Mouse (Mus musculus) gastrocnemius, adult 18-20 months (tissue): Measurements from ENCODE around the gene Tex46. TPM values are rescaled to one million over a fixed set of nuclear protein-coding genes. Genes with fewer than 3 reads are reported as not detected.

Source experiments
- DNase-seq: peaks from one replicate; pipeline ENCODE4 v3.0.0; 2021; ENCODE audit warnings: low spot score
- total RNA-seq, 2 experiments: library from RNA; stranded (reverse); gene quantifications; 2 replicates each; pipeline ENCODE4 v1.2.3; 2021

Tex46 gene
- total RNA-seq, 2 experiments from 2014 or later: not detected

- no peak for DNase-seq
These were observed 21.2 kb downstream of the Tex46 start for GRCm38 (mm10) chr4:136631237-136631994.

DNA sequence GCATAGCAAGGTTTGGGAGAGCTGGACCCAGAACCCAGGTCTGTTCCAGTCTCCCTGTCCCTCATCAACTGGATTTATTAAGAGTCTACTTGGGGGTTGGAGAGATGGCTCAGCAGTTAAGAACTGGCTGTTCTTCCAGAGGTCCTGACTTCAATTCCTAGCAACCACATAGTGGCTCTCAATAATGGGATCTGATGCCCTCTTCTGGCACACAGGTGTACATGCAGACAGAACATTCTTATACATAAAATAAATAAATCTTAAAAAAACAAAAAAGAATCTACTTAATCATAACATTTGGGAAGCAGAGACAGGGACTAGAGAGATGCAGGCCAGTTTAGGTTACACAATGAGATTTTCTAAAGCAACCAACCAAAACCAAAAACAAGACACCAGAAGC lies 25.8 kb downstream of the Tex46 start:
- DNase-seq: no peak

DNA sequence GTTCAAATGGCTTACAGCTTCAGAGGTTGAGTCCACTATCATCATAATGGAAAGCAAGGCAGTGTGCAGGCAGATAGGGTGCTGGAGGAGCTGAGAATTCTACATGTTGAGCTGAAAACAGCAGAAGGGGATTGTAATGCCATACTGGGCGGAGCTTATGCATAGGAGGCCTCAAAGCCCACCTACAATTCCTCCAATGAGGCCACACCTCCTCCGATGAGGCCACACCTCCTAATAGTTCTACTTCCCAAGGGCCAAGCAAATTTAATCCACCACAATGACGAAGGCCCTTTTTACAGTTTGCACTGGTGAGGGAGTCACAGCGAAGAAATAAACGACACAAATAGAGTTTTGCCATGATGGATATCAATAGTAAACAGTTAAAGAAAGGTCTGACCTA lies 26.3 kb downstream of the Tex46 start:
- no peak for DNase-seq

- no peak for DNase-seq
These were observed 26.8 kb downstream of the Tex46 start for GRCm38 (mm10) chr4:136636983-136637562.

DNA sequence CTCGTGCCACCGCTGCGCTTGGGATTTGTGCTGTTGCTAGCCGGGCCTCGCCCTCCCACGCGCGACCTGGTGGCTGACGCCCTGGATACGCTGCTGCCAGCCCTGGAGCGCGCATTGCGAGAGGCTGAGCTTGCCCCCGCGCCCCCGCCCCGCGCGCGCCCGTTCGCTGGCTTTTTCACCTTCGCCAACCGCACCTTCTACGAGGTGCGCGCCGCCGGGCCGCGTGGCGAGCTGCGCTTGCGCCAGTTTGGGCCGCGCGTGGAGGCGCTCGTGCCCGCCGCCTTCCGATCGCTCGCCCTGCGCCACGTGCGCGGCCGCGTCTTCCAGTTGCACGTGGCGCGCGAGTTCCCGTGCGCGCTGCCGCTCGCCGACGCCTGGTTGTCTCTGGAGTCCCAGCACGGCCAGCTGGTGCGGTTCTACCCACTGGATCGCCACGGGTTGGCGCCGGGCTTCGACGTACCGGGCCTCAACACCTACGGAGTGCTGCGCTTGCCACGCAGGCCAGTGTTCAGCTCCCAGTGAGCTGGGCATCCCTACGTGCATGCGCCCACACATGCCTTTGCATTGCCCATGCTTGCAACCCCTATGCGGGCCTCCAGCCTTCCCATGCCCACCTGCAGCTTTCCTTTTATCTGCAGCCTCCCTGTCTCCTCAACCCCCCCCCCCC lies 27.5 kb downstream of the Tex46 start:
- no peak for DNase-seq

GRCm38 (mm10) chr4:136638230-136638750 lies 28.1 kb downstream of the Tex46 start:
- no peak for DNase-seq

GRCm38 (mm10) chr4:136638890-136639289 lies 28.7 kb downstream of the Tex46 start:
- no peak for DNase-seq

GRCm38 (mm10) chr4:136648922-136649479 lies 38.8 kb downstream of the Tex46 start:
- peak; percentile 63 for DNase-seq

GRCm38 (mm10) chr4:136649480-136650196 lies 39.4 kb downstream of the Tex46 start:
- DNase-seq: no peak

- DNase-seq: no peak
These were observed 40.0 kb downstream of the Tex46 start for GRCm38 (mm10) chr4:136650261-136650660.

GRCm38 (mm10) chr4:136651357-136651811 lies 41.1 kb downstream of the Tex46 start:
- DNase-seq: no peak

GRCm38 (mm10) chr4:136651882-136652527 lies 41.8 kb downstream of the Tex46 start:
- no peak for DNase-seq

GRCm38 (mm10) chr4:136652528-136652910 lies 42.3 kb downstream of the Tex46 start:
- DNase-seq: no peak

DNA sequence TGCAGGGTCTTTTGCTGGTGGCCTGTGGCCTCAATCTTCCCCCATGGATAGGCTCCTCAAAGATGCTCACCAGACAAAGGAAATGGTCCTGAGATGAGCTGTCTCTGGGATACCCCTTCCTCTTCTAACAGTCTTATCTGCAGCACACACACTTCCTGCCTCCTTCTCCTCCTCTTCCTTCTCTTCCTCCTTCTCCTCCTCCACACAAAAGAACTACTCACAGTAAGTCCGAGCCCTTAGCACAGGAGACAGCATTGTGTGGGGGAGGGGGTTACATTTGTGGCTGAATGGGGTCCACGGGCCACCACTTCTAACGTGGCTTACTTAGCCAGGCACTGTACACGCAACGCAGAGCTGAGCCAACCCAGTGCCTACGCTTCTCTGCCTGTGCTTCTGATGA lies 42.8 kb downstream of the Tex46 start:
- DNase-seq: no peak

- no peak for DNase-seq
These were observed 43.5 kb downstream of the Tex46 start for GRCm38 (mm10) chr4:136653692-136654234.

- DNase-seq: no peak
These were observed 47.7 kb downstream of the Tex46 start for GRCm38 (mm10) chr4:136657914-136658313.
